Mouse (Mus musculus): ENCODE data around the gene Gm21964.

Gene Gm21964

GRCm38 (mm10) chr8:110145538-110145937 is 44.5 kb downstream of the Gm21964 start:
- in situ Hi-C loops (cut with MboI; ENCODE audit: unreplicated experiment in 2 of 2), result loop anchor here in 1 of 2 experiments (25.0 kb wide), 1 partner anchor 342 kb away; no protein-coding TSS in a partner anchor

GRCm38 (mm10) chr8:110152951-110153350 is 51.9 kb downstream of the Gm21964 start:
- in situ Hi-C loops (cut with MboI; ENCODE audit: unreplicated experiment in 2 of 2), result no loop called here
